Mouse (Mus musculus): ENCODE results near the gene 1700013F07Rik. TPM values are rescaled to one million over a fixed set of nuclear protein-coding genes. Genes with fewer than 3 reads are reported as not detected.
A peak's percentile ranks its signal among the peaks of the same experiment; 100 is the strongest.

The 1700013F07Rik gene
- 6.4 and 7.9 TPM in 2 replicates for polyA plus RNA-seq (2015; fragmentation: Nextera tagmentation; extraction: Ambion mirVana)

DNA sequence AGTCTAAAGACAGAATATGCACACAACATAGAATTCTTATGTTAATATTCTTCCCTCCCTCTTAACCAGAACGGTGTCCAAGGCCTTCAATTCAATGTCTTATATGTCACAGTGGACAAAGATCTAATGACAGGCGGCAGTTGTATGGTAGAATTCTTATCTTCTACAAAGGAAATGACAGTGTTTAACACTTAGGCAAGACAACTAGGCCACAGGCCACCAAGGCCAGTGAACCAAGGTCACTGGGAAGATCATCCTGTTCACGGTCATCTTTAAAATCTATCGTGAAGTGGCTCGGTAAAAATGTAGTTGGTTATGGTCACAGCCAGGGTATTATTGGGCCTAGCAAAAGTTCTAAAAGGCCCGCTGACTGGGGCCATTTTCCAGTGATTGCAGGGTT lies at the start of gene 1700013F07Rik:
TSS of gene 1700013F07Rik (plus strand) at position 200 of the 400 bp plus-strand sequence.
- Histone ChIP-seq H3K36me3 (ENCODE audit: insufficient read depth, low read length) (no peaks in the 10 kb centered on the region), H3K4me1 (ENCODE audit: insufficient read depth, low read depth, low read length) (no peaks in the 10 kb centered on the region), H3K9ac (replicated peaks; ENCODE audit: low read depth) (no peak within 1 kb of the TSS), H3K27me3 (replicated peaks; ENCODE audit: insufficient read depth, low read length) (0 out of 2 replicates have a peak, but pooled peaks cover 3% of the 10 kb centered on the region), H3K27ac (ENCODE audit: low read length) (peak within 1 kb of the TSS; percentile 65), H3K4me3 (ENCODE audit: low read depth, low read length) (no peak within 1 kb of the TSS), H3K9me3 (ENCODE audit: low read length) (no peaks in the 10 kb centered on the region), H3K4me2 (replicated peaks; ENCODE audit: low read depth, low read length) (no peak within 1 kb of the TSS; the same call in 1 of the 2 replicates)
- no peak for DNase-seq (ENCODE audit: low spot score)
- 79% methylated on average over 6 of the region's 6 CpGs for WGBS
- ATAC-seq, result no peak
- TF ChIP-seq EP300 (IDR thresholded peaks at IDR 0.05), result no peak
- TF ChIP-seq CTCF (IDR thresholded peaks at IDR 0.05), result no peak

- no peak overlapping the region for H3K4me3 ChIP-seq (ENCODE audit: low read depth, low read length)
- WGBS, result 81% methylated on average over 4 of the region's 4 CpGs
- H3K27ac ChIP-seq (ENCODE audit: low read length), result no peak overlapping the region
- H3K9ac ChIP-seq (replicated peaks; ENCODE audit: low read depth), result no peak overlapping the region
- H3K4me1 ChIP-seq (ENCODE audit: insufficient read depth, low read depth, low read length), result no peaks in the 10 kb centered on the region
- H3K27me3 ChIP-seq (replicated peaks; ENCODE audit: insufficient read depth, low read length), result no peaks in the 10 kb centered on the region
- no peak overlapping the region for H3K4me2 ChIP-seq (replicated peaks; ENCODE audit: low read depth, low read length)
- no peak for ATAC-seq
- no peak for DNase-seq (ENCODE audit: low spot score)
- no peaks in the 10 kb centered on the region for H3K9me3 ChIP-seq (ENCODE audit: low read length)
- TF ChIP-seq CTCF (IDR thresholded peaks at IDR 0.05) (no peak), EP300 (IDR thresholded peaks at IDR 0.05) (no peak)
- H3K36me3 ChIP-seq (ENCODE audit: insufficient read depth, low read length), result no peaks in the 10 kb centered on the region
These were observed 49.2 kb upstream of the 1700013F07Rik start for GRCm38 (mm10) chr3:108484749-108485148.

- Histone ChIP-seq H3K4me3 (ENCODE audit: low read depth, low read length) (no peak overlapping the region), H3K9me3 (ENCODE audit: low read length) (no peaks in the 10 kb centered on the region), H3K27me3 (replicated peaks; ENCODE audit: insufficient read depth, low read length) (no peaks in the 10 kb centered on the region), H3K9ac (replicated peaks; ENCODE audit: low read depth) (no peak overlapping the region), H3K4me1 (ENCODE audit: insufficient read depth, low read depth, low read length) (no peaks in the 10 kb centered on the region), H3K36me3 (ENCODE audit: insufficient read depth, low read length) (no peaks in the 10 kb centered on the region), H3K4me2 (replicated peaks; ENCODE audit: low read depth, low read length) (no peak overlapping the region), H3K27ac (ENCODE audit: low read length) (no peak overlapping the region)
- ATAC-seq, result no peak
- 39% methylated on average over 3 of the region's 3 CpGs for WGBS
- DNase-seq (ENCODE audit: low spot score), result no peak
- TF ChIP-seq CTCF (IDR thresholded peaks at IDR 0.05) (peak; percentile 62), EP300 (IDR thresholded peaks at IDR 0.05) (no peak)
These were observed 44.0 kb upstream of the 1700013F07Rik start for GRCm38 (mm10) chr3:108489968-108490367.

DNA sequence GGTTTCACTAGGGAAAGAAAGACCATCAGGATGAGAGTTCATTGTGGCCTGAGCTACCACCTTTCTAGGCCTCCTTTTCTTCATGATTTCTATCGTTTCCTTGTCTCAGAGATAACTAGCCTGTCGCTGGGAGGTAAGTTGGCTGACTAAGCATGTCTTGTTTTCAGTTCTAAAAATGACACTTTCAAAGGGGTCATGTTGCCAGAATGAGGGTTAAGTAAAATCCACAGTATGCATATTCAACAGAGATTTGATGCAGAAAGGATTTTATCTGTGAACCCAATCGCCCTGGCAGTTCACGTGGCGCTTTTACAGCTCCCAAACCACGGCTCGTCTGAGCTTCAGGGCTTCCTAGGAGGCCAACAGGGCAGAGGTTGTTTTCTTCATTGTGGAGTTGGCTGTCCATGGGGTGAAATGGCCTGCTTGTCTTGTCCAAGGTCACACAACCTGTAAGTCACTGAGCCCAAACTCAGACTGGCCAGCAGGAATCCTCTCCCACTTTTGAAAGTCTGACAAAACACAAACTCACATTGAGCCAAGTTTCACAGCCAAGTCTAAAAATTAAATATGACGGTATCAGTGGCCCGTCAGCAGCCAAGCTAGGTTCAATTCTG lies 39.0 kb upstream of the 1700013F07Rik start:
- no peaks in the 10 kb centered on the region for H3K27me3 ChIP-seq (replicated peaks; ENCODE audit: insufficient read depth, low read length)
- no peak overlapping the region for H3K4me2 ChIP-seq (replicated peaks; ENCODE audit: low read depth, low read length)
- no peak overlapping the region for H3K4me3 ChIP-seq (ENCODE audit: low read depth, low read length)
- TF ChIP-seq CTCF (IDR thresholded peaks at IDR 0.05) (no peak), EP300 (IDR thresholded peaks at IDR 0.05) (no peak)
- H3K9ac ChIP-seq (replicated peaks; ENCODE audit: low read depth), result no peak overlapping the region
- ATAC-seq (no peak), DNase-seq (ENCODE audit: low spot score) (no peak)
- H3K9me3 ChIP-seq (ENCODE audit: low read length), result no peaks in the 10 kb centered on the region
- 86% methylated on average over 9 of the region's 9 CpGs for WGBS
- H3K36me3 ChIP-seq (ENCODE audit: insufficient read depth, low read length), result no peaks in the 10 kb centered on the region
- no peaks in the 10 kb centered on the region for H3K4me1 ChIP-seq (ENCODE audit: insufficient read depth, low read depth, low read length)
- no peak overlapping the region for H3K27ac ChIP-seq (ENCODE audit: low read length)

- H3K4me3 ChIP-seq (ENCODE audit: low read depth, low read length), result no peak overlapping the region
- H3K36me3 ChIP-seq (ENCODE audit: insufficient read depth, low read length), result no peaks in the 10 kb centered on the region
- ATAC-seq (no peak), DNase-seq (ENCODE audit: low spot score) (no peak)
- no peaks in the 10 kb centered on the region for H3K4me1 ChIP-seq (ENCODE audit: insufficient read depth, low read depth, low read length)
- no peak overlapping the region for H3K4me2 ChIP-seq (replicated peaks; ENCODE audit: low read depth, low read length)
- no peak overlapping the region for H3K27ac ChIP-seq (ENCODE audit: low read length)
- WGBS, result 49% methylated on average over 4 of the region's 4 CpGs
- no peak overlapping the region for H3K9ac ChIP-seq (replicated peaks; ENCODE audit: low read depth)
- no peaks in the 10 kb centered on the region for H3K27me3 ChIP-seq (replicated peaks; ENCODE audit: insufficient read depth, low read length)
- TF ChIP-seq CTCF (IDR thresholded peaks at IDR 0.05), result no peak
- TF ChIP-seq EP300 (IDR thresholded peaks at IDR 0.05), result no peak
- no peaks in the 10 kb centered on the region for H3K9me3 ChIP-seq (ENCODE audit: low read length)
These were observed 38.5 kb upstream of the 1700013F07Rik start for GRCm38 (mm10) chr3:108495486-108495885.

DNA sequence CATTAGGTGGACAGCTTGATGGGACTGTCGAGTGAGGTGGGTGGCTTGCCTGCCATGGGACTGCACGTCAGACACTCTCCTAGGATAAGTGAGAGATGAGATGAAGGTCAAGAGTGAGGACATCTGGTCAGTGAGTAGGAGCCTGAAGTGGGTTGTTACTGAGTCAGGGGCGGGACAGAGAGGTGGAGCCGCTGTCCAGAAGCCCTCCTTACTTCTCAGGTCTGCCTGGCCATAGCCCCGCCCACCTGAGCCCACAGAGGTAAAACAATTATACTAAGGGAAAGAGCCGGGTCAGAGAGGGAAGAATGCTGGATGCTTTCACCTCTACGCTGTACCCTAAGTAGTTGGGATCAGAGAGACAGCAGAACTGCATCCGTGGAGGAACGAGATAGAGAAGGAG lies 36.3 kb upstream of the 1700013F07Rik start:
- H3K36me3 ChIP-seq (ENCODE audit: insufficient read depth, low read length), result no peaks in the 10 kb centered on the region
- no peak for DNase-seq (ENCODE audit: low spot score)
- H3K4me3 ChIP-seq (ENCODE audit: low read depth, low read length), result no peak overlapping the region
- H3K4me1 ChIP-seq (ENCODE audit: insufficient read depth, low read depth, low read length), result no peaks in the 10 kb centered on the region
- H3K27me3 ChIP-seq (replicated peaks; ENCODE audit: insufficient read depth, low read length), result no peaks in the 10 kb centered on the region
- ATAC-seq, result no peak; the same call in 1 of the 2 replicates
- no peak for TF ChIP-seq CTCF (IDR thresholded peaks at IDR 0.05)
- no peak for TF ChIP-seq EP300 (IDR thresholded peaks at IDR 0.05)
- no peak overlapping the region for H3K9ac ChIP-seq (replicated peaks; ENCODE audit: low read depth)
- H3K4me2 ChIP-seq (replicated peaks; ENCODE audit: low read depth, low read length), result no peak overlapping the region
- H3K9me3 ChIP-seq (ENCODE audit: low read length), result no peaks in the 10 kb centered on the region
- 24% methylated on average over 9 of the region's 9 CpGs for WGBS
- no peak overlapping the region for H3K27ac ChIP-seq (ENCODE audit: low read length)

Measured in lung, postnatal 0 days (tissue).